Mouse (Mus musculus): ENCODE data around the gene Pacsin2. TPM values are rescaled to one million over a fixed set of nuclear protein-coding genes. Genes with fewer than 3 reads are reported as not detected.

The Pacsin2 gene
- polyA plus RNA-seq, 1 experiment, result 8.8 TPM

DNA sequence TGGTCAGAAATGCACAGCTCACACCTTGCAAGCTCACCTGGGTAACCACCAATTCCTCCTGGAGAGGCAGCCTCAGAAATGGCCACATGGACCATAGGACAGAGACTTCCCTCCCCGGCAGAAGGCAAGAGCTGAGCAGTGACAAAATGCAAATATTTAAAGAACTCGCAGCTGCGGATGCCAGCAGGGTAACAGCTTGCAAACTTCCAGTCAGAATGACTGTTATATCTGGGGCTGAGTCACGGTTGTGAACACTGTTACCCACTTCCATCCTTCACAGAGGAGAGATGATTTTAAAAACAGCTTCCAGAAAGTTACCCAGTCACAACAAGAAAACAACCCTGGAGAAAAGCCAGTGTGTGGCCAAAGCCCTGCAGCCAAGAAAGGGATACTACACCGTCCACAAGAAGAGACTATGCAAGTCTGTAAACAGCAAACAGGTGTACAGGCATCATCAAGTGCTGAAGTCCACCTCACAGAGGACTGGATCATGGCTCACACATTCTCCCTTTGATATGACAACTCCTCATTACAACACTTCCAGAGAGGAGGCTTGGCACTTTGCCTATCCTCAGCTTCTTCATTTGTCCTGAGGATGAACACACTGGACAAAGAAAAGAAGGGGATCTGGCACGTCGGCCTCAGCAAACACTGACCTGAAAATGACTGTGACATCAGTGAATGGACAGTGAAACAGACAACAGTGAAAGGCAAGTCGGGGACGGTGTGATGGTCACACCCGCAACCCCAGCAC, 16.4 kb downstream of the Pacsin2 start:
- no peaks in the 10 kb centered on the region for H3K27me3 ChIP-seq (ENCODE audit: control insufficient read depth)
- peaks cover 41% of the 10 kb centered on the region for H3K36me3 ChIP-seq (ENCODE audit: control insufficient read depth)
- TF ChIP-seq GATA1 (IDR thresholded peaks at IDR 0.05; ENCODE audit: low read length) (no peak), TAL1 (IDR thresholded peaks at IDR 0.05; ENCODE audit: low read length) (no peak)
- no peaks in the 10 kb centered on the region for H3K9me3 ChIP-seq (ENCODE audit: control insufficient read depth, low read length)
- peaks cover 55% of the 10 kb centered on the region for H3K4me1 ChIP-seq (ENCODE audit: control insufficient read depth)
- no peak overlapping the region for H3K4me3 ChIP-seq (replicated peaks)

DNA sequence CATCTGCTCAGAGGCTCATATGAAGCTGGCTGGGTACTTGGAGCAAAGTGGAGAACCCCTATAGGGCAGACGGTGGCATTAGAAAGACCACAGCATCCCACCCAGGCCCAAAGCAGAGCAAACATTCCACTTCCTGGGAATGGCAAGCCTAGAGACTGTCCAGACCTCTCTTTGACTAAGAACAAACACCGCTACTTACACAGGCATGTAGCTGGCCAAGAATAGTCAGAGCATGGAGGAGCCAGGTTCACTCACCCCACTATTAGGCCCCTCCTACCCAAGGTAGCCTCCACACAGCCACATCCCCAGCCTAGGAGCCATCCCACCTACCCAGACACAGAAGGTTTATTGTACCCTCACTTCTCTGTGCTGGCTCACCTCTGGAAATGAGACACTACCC, 18.5 kb downstream of the Pacsin2 start:
- Histone ChIP-seq H3K4me1 (ENCODE audit: control insufficient read depth) (peaks cover 50% of the 10 kb centered on the region), H3K9me3 (ENCODE audit: control insufficient read depth, low read length) (no peaks in the 10 kb centered on the region), H3K4me3 (replicated peaks) (no peak overlapping the region), H3K36me3 (ENCODE audit: control insufficient read depth) (peaks cover 30% of the 10 kb centered on the region), H3K27me3 (ENCODE audit: control insufficient read depth) (no peaks in the 10 kb centered on the region)
- no peak for TF ChIP-seq GATA1 (IDR thresholded peaks at IDR 0.05; ENCODE audit: low read length)
- TF ChIP-seq TAL1 (IDR thresholded peaks at IDR 0.05; ENCODE audit: low read length), result no peak

DNA sequence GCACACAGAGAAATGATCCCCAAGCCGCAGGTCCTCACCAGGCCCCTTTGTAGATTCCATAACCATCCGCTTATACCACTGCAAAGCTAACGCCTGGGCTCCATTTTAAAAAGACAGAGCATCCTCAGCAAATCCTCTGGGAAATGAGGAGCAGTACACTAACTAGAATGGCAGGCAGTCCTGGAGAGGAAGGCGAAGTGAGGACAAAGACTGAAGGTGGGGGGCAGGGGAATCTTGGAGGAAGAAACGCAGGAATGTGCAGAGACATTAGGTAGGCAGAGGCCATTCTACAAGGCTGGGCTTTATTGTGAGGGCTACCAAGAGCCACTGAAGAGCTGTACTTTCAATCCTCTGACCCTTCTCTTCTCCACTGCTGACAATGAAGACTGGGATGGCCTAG, 19.0 kb downstream of the Pacsin2 start:
- Histone ChIP-seq H3K9me3 (ENCODE audit: control insufficient read depth, low read length) (no peaks in the 10 kb centered on the region), H3K36me3 (ENCODE audit: control insufficient read depth) (peaks cover 29% of the 10 kb centered on the region), H3K4me3 (replicated peaks) (no peak overlapping the region), H3K4me1 (ENCODE audit: control insufficient read depth) (peaks cover 52% of the 10 kb centered on the region), H3K27me3 (ENCODE audit: control insufficient read depth) (no peaks in the 10 kb centered on the region)
- TF ChIP-seq GATA1 (IDR thresholded peaks at IDR 0.05; ENCODE audit: low read length) (no peak), TAL1 (IDR thresholded peaks at IDR 0.05; ENCODE audit: low read length) (no peak)

- TF ChIP-seq GATA1 (IDR thresholded peaks at IDR 0.05; ENCODE audit: low read length) (no peak), TAL1 (IDR thresholded peaks at IDR 0.05; ENCODE audit: low read length) (no peak)
- H3K27me3 ChIP-seq (ENCODE audit: control insufficient read depth), result no peaks in the 10 kb centered on the region
- no peaks in the 10 kb centered on the region for H3K9me3 ChIP-seq (ENCODE audit: control insufficient read depth, low read length)
- no peak overlapping the region for H3K4me3 ChIP-seq (replicated peaks)
- peaks cover 48% of the 10 kb centered on the region for H3K4me1 ChIP-seq (ENCODE audit: control insufficient read depth)
- peaks cover 24% of the 10 kb centered on the region for H3K36me3 ChIP-seq (ENCODE audit: control insufficient read depth)
These were observed 20.0 kb downstream of the Pacsin2 start for GRCm38 (mm10) chr15:83444425-83444824.

GRCm38 (mm10) chr15:83442495-83443037, 21.8 kb downstream of the Pacsin2 start:
- Histone ChIP-seq H3K36me3 (ENCODE audit: control insufficient read depth) (peaks cover 17% of the 10 kb centered on the region), H3K4me1 (ENCODE audit: control insufficient read depth) (peaks cover 39% of the 10 kb centered on the region), H3K27me3 (ENCODE audit: control insufficient read depth) (no peaks in the 10 kb centered on the region), H3K4me3 (replicated peaks) (no peak overlapping the region), H3K9me3 (ENCODE audit: control insufficient read depth, low read length) (no peaks in the 10 kb centered on the region)
- no peak for TF ChIP-seq TAL1 (IDR thresholded peaks at IDR 0.05; ENCODE audit: low read length)
- no peak for TF ChIP-seq GATA1 (IDR thresholded peaks at IDR 0.05; ENCODE audit: low read length)

GRCm38 (mm10) chr15:83440726-83441125, 23.7 kb downstream of the Pacsin2 start:
- H3K4me3 ChIP-seq (replicated peaks), result no peak overlapping the region
- TF ChIP-seq GATA1 (IDR thresholded peaks at IDR 0.05; ENCODE audit: low read length) (no peak), TAL1 (IDR thresholded peaks at IDR 0.05; ENCODE audit: low read length) (no peak)
- peaks cover 11% of the 10 kb centered on the region for H3K36me3 ChIP-seq (ENCODE audit: control insufficient read depth)
- H3K9me3 ChIP-seq (ENCODE audit: control insufficient read depth, low read length), result no peaks in the 10 kb centered on the region
- H3K4me1 ChIP-seq (ENCODE audit: control insufficient read depth), result peaks cover 43% of the 10 kb centered on the region
- no peaks in the 10 kb centered on the region for H3K27me3 ChIP-seq (ENCODE audit: control insufficient read depth)

- H3K4me3 ChIP-seq (replicated peaks), result no peak overlapping the region
- H3K4me1 ChIP-seq (ENCODE audit: control insufficient read depth), result peaks cover 58% of the 10 kb centered on the region
- no peaks in the 10 kb centered on the region for H3K9me3 ChIP-seq (ENCODE audit: control insufficient read depth, low read length)
- H3K27me3 ChIP-seq (ENCODE audit: control insufficient read depth), result no peaks in the 10 kb centered on the region
- H3K36me3 ChIP-seq (ENCODE audit: control insufficient read depth), result peaks cover 8% of the 10 kb centered on the region
- no peak for TF ChIP-seq TAL1 (IDR thresholded peaks at IDR 0.05; ENCODE audit: low read length)
These were observed 27.9 kb downstream of the Pacsin2 start for GRCm38 (mm10) chr15:83436541-83436940.

DNA sequence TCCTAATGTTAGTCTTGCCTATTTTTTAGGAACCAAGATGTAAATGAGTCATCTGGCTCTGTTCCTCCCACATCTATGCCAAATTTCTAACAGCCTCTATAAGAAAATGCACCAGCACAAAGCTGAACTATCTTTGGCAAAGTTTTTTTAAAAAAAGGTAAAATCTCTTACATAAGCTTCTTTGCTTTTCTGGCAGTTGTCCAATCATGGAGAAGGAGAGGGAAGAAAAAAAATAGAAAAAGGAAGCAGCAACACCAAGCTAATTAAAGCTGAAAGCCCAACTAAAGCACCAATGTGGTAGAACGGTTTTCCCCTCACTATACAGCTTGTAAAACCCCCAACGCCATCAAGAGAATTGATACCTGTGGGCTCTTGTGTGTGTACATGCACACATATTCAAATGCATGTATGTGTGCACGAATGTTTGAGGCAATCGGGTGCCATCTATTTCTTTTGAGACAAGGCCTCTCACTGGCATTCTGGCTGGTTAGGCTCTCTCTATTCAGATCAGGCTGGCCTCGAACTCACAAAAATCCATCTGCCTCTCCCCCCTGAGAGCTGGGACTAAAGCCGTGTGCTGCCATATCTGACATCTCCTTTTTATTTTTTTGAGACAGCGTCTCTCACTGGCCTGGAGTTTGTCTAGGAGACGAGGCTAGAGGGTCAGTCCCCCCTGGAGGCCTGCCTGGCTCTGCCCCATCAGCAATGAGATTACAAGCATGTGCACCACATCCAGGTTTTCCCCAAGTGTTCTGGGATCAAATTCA, 28.9 kb downstream of the Pacsin2 start:
- Histone ChIP-seq H3K9me3 (ENCODE audit: control insufficient read depth, low read length) (no peaks in the 10 kb centered on the region), H3K36me3 (ENCODE audit: control insufficient read depth) (peaks cover 7% of the 10 kb centered on the region), H3K4me1 (ENCODE audit: control insufficient read depth) (peaks cover 62% of the 10 kb centered on the region), H3K27me3 (ENCODE audit: control insufficient read depth) (no peaks in the 10 kb centered on the region), H3K4me3 (replicated peaks) (no peak overlapping the region)
- TF ChIP-seq TAL1 (IDR thresholded peaks at IDR 0.05; ENCODE audit: low read length) (no peak), GATA1 (IDR thresholded peaks at IDR 0.05; ENCODE audit: low read length) (no peak)

DNA sequence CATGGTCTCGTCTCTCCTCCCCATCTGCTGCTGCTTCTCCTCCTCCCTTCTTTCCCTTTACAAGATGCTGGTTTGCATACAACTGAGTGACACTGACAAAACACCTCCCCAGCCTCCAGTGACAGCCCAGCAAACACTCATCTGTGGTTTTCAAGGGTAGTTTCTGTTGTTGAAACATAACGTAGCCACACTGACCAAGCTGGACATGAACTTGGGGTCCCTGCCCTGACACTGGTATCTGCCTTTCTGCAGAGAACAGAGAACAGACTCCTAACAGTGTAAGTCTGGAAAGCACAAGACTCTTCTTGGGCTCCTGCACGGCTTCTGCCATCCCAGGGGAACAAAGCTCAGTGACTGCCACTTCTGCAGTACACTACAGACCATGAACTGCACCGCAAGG, 29.7 kb downstream of the Pacsin2 start:
- Histone ChIP-seq H3K36me3 (ENCODE audit: control insufficient read depth) (peaks cover 11% of the 10 kb centered on the region), H3K27me3 (ENCODE audit: control insufficient read depth) (no peaks in the 10 kb centered on the region), H3K4me3 (replicated peaks) (no peak overlapping the region), H3K9me3 (ENCODE audit: control insufficient read depth, low read length) (no peaks in the 10 kb centered on the region), H3K4me1 (ENCODE audit: control insufficient read depth) (peaks cover 67% of the 10 kb centered on the region)
- no peak for TF ChIP-seq TAL1 (IDR thresholded peaks at IDR 0.05; ENCODE audit: low read length)
- TF ChIP-seq GATA1 (IDR thresholded peaks at IDR 0.05; ENCODE audit: low read length), result no peak

All from erythroblast, embryonic 14.5 days (primary cell).